Mouse (Mus musculus) lung, postnatal 10 days (tissue): ENCODE data around the gene Nsmce3.

Experiments
- DNase-seq: peaks from one replicate; pipeline ENCODE4 v3.0.0; 2021

Gene Nsmce3

GRCm38 (mm10) chr7:64872743-64873241 lies at the start of gene Nsmce3:
Gene Nsmce3, minus strand, starts transcription at chr7:64872997.
- peak; percentile 97 for DNase-seq

- no peak for DNase-seq
These were observed 48.4 kb upstream of the Nsmce3 start for GRCm38 (mm10) chr7:64921189-64921588.

- no peak for DNase-seq
These were observed 47.9 kb upstream of the Nsmce3 start for GRCm38 (mm10) chr7:64920735-64921134.

- no peak for DNase-seq
These were observed 43.9 kb upstream of the Nsmce3 start for GRCm38 (mm10) chr7:64916654-64917053.

GRCm38 (mm10) chr7:64915121-64915520 lies 42.3 kb upstream of the Nsmce3 start:
- no peak for DNase-seq

- DNase-seq, result no peak
These were observed 39.1 kb upstream of the Nsmce3 start for GRCm38 (mm10) chr7:64911945-64912344.

- DNase-seq, result no peak
These were observed 37.4 kb upstream of the Nsmce3 start for GRCm38 (mm10) chr7:64910208-64910607.

- DNase-seq, result no peak
These were observed 34.2 kb upstream of the Nsmce3 start for GRCm38 (mm10) chr7:64906955-64907354.

- DNase-seq, result no peak
These were observed 32.7 kb upstream of the Nsmce3 start for GRCm38 (mm10) chr7:64905506-64905905.

- DNase-seq, result no peak
These were observed 27.5 kb upstream of the Nsmce3 start for GRCm38 (mm10) chr7:64900249-64900648.

GRCm38 (mm10) chr7:64896587-64896986 lies 23.8 kb upstream of the Nsmce3 start:
- no peak for DNase-seq

GRCm38 (mm10) chr7:64895685-64896101 lies 22.9 kb upstream of the Nsmce3 start:
- peak; percentile 27 for DNase-seq

GRCm38 (mm10) chr7:64891139-64891538 lies 18.3 kb upstream of the Nsmce3 start:
- DNase-seq, result no peak

GRCm38 (mm10) chr7:64889919-64890318 lies 17.1 kb upstream of the Nsmce3 start:
- DNase-seq, result peak; percentile 56

GRCm38 (mm10) chr7:64884187-64884862 lies 11.5 kb upstream of the Nsmce3 start:
- no peak for DNase-seq

GRCm38 (mm10) chr7:64882243-64882642 lies 9.4 kb upstream of the Nsmce3 start:
- DNase-seq, result no peak

GRCm38 (mm10) chr7:64881387-64881786 lies 8.6 kb upstream of the Nsmce3 start:
- DNase-seq, result no peak

GRCm38 (mm10) chr7:64880415-64880814 lies 7.6 kb upstream of the Nsmce3 start:
- no peak for DNase-seq

- DNase-seq, result no peak
These were observed 2.1 kb upstream of the Nsmce3 start for GRCm38 (mm10) chr7:64874941-64875340.

GRCm38 (mm10) chr7:64873266-64873665 lies 469 bp upstream of the Nsmce3 start:
- DNase-seq, result no peak

GRCm38 (mm10) chr7:64871987-64872742 lies 632 bp downstream of the Nsmce3 start:
- no peak for DNase-seq

- DNase-seq, result no peak
These were observed 3.2 kb downstream of the Nsmce3 start for GRCm38 (mm10) chr7:64869549-64870065.

GRCm38 (mm10) chr7:64863538-64863937 lies 9.3 kb downstream of the Nsmce3 start:
- no peak for DNase-seq

GRCm38 (mm10) chr7:64862978-64863377 lies 9.8 kb downstream of the Nsmce3 start:
- no peak for DNase-seq
